8 mouse cellular contexts compared by ENCODE assay signal in the genomic region with DNA sequence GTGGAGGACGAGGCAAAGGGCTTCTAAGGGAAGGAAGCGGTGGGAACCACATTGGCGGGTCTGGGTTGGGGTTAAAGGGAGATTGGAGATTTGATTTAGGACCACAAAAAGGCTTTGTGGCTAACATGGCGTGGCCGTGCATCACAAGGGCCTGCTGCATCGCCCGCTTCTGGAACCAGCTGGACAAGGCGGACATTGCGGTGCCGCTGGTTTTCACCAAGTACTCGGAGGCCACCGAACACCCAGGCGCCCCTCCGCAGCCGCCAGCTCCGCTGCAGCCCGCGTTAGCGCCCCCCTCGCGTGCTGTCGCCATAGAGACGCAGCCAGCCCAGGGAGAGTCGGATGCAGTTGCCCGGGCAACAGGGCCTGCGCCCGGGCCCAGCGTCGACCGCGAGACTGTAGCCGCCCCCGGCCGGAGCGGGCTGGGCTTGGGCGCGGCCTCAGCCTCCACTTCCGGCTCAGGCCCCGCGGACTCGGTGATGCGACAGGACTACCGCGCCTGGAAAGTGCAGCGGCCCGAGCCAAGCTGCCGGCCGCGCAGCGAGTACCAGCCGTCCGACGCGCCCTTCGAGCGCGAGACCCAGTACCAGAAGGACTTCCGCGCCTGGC. TPM values are rescaled to one million over a fixed set of nuclear protein-coding genes. Genes with fewer than 3 reads are reported as not detected.
DNase-seq lines count a peak whose midpoint lies in the region; ATAC-seq and TF ChIP-seq lines count a peak whose summit lies in the region.

No protein-coding gene starts in this region.

- peak overlapping the region; percentile 86 for H3K4me2 ChIP-seq in embryonic facial prominence, embryonic 13.5 days
- H3K4me2 ChIP-seq in kidney, embryonic 14.5 days (replicated peaks; ENCODE audit: low read depth, low read length), result peak overlapping the region; percentile 81
- peak overlapping the region; percentile 89 for H3K4me2 ChIP-seq in limb, embryonic 15.5 days

- no peak for TF ChIP-seq CTCF in C2C12 (IDR thresholded peaks at IDR 0.05; ENCODE audit: control insufficient read depth, insufficient read depth, insufficient read length)

- DNase-seq in adrenal gland, postnatal 10 days, result peak; percentile 71
- no peak for DNase-seq in heart, embryonic 10.5 days (ENCODE audit: low spot score)
- peak; percentile 20 for DNase-seq in naive thymus-derived CD4-positive, alpha-beta T cell, adult 2 months (ENCODE audit: low read depth)
- DNase-seq in urinary bladder, adult 2 months (ENCODE audit: low spot score), result peak; percentile 43

- H3K9ac ChIP-seq in embryonic facial prominence, embryonic 13.5 days, result peak overlapping the region; percentile 61
- peak overlapping the region; percentile 29 for H3K9ac ChIP-seq in kidney, embryonic 14.5 days (ENCODE audit: low read depth, low read length)
- H3K9ac ChIP-seq in limb, embryonic 15.5 days, result peak overlapping the region; percentile 31; the same call in 1 of the 2 replicates

- H3ac ChIP-seq in C2C12 (ENCODE audit: control insufficient read depth, insufficient read length, low read depth), result peak overlapping the region; percentile 64

- peak; percentile 60 for ATAC-seq in embryonic facial prominence, embryonic 13.5 days (ENCODE audit: insufficient number of reproducible peaks, insufficient read depth, low FRiP score, low TSS enrichment, low read depth)
- ATAC-seq in kidney, embryonic 14.5 days (ENCODE audit: low FRiP score, low TSS enrichment), result peak; percentile 84
- ATAC-seq in limb, embryonic 15.5 days (ENCODE audit: insufficient number of reproducible peaks, low FRiP score, low TSS enrichment, low read depth), result peak; percentile 61; the same call in 1 of the 2 replicates

- no peak overlapping the region for H3K27ac ChIP-seq in embryonic facial prominence, embryonic 13.5 days
- H3K27ac ChIP-seq in heart, embryonic 10.5 days, result peak overlapping the region; percentile 59
- H3K27ac ChIP-seq in kidney, embryonic 14.5 days (ENCODE audit: low read depth, low read length), result no peak overlapping the region
- H3K27ac ChIP-seq in limb, embryonic 15.5 days, result no peak overlapping the region

- peaks cover 28% of the 10 kb centered on the region for H3K4me1 ChIP-seq in embryonic facial prominence, embryonic 13.5 days
- H3K4me1 ChIP-seq in heart, embryonic 10.5 days, result peaks cover 38% of the 10 kb centered on the region
- peaks cover 12% of the 10 kb centered on the region for H3K4me1 ChIP-seq in kidney, embryonic 14.5 days (ENCODE audit: control insufficient read depth, insufficient read depth, low read length)
- H3K4me1 ChIP-seq in limb, embryonic 15.5 days, result peaks cover 27% of the 10 kb centered on the region

- WGBS in embryonic facial prominence, embryonic 13.5 days, result under 1% methylated on average over 57 of the region's 59 CpGs
- under 1% methylated on average over 58 of the region's 59 CpGs for WGBS in heart, embryonic 10.5 days
- under 1% methylated on average over 55 of the region's 59 CpGs for WGBS in kidney, embryonic 14.5 days
- WGBS in limb, embryonic 15.5 days, result under 1% methylated on average over 54 of the region's 59 CpGs

- H3K4me3 ChIP-seq in C2C12 (ENCODE audit: insufficient read depth, poor library complexity, severe bottlenecking), result peak overlapping the region; percentile 43
- peak overlapping the region; percentile 52 for H3K4me3 ChIP-seq in embryonic facial prominence, embryonic 13.5 days
- H3K4me3 ChIP-seq in heart, embryonic 10.5 days, result peak overlapping the region; percentile 63
- peak overlapping the region; percentile 45 for H3K4me3 ChIP-seq in kidney, embryonic 14.5 days (ENCODE audit: low read length)
- H3K4me3 ChIP-seq in limb, embryonic 15.5 days, result peak overlapping the region; percentile 52

- no peaks in the 10 kb centered on the region for H3K9me3 ChIP-seq in embryonic facial prominence, embryonic 13.5 days
- no peaks in the 10 kb centered on the region for H3K9me3 ChIP-seq in heart, embryonic 10.5 days
- no peaks in the 10 kb centered on the region for H3K9me3 ChIP-seq in kidney, embryonic 14.5 days (ENCODE audit: control insufficient read depth, low read length)
- no peaks in the 10 kb centered on the region for H3K9me3 ChIP-seq in limb, embryonic 15.5 days

- H3K79me3 ChIP-seq in C2C12 (ENCODE audit: low read depth), result peaks cover 18% of the 10 kb centered on the region

- no peaks in the 10 kb centered on the region for H3K27me3 ChIP-seq in C2C12 (ENCODE audit: control insufficient read depth, insufficient read depth, insufficient read length)
- H3K27me3 ChIP-seq in embryonic facial prominence, embryonic 13.5 days, result peaks cover 79% of the 10 kb centered on the region
- peaks cover 66% of the 10 kb centered on the region for H3K27me3 ChIP-seq in heart, embryonic 10.5 days (ENCODE audit: insufficient read depth, poor library complexity, severe bottlenecking)
- H3K27me3 ChIP-seq in kidney, embryonic 14.5 days (ENCODE audit: control insufficient read depth, insufficient read depth, low read length), result peaks cover 58% of the 10 kb centered on the region
- peaks cover 59% of the 10 kb centered on the region for H3K27me3 ChIP-seq in limb, embryonic 15.5 days

- H3K79me2 ChIP-seq in C2C12 (ENCODE audit: control insufficient read depth, insufficient read depth), result peaks cover 46% of the 10 kb centered on the region

- no peaks in the 10 kb centered on the region for H3K36me3 ChIP-seq in C2C12 (ENCODE audit: control insufficient read depth, insufficient read depth)
- no peaks in the 10 kb centered on the region for H3K36me3 ChIP-seq in embryonic facial prominence, embryonic 13.5 days
- H3K36me3 ChIP-seq in heart, embryonic 10.5 days, result no peaks in the 10 kb centered on the region
- H3K36me3 ChIP-seq in kidney, embryonic 14.5 days (ENCODE audit: control insufficient read depth, insufficient read depth, low read length), result no peaks in the 10 kb centered on the region
- no peaks in the 10 kb centered on the region for H3K36me3 ChIP-seq in limb, embryonic 15.5 days

TF ChIP-seq in C2C12, 6 proteins besides CTCF, POLR2A, EP300 and RAD21:
- TF ChIP-seq USF1 (IDR thresholded peaks at IDR 0.05; ENCODE audit: low read depth), result no peak
- TF ChIP-seq MAX (IDR thresholded peaks at IDR 0.05), result no peak
- no peak for TF ChIP-seq MYOD1 (IDR thresholded peaks at IDR 0.05; ENCODE audit: control insufficient read depth, insufficient read length, low read depth)
- TF ChIP-seq CEBPB (IDR thresholded peaks at IDR 0.05; ENCODE audit: low read depth), result no peak
- TF ChIP-seq MYOG (IDR thresholded peaks at IDR 0.05; ENCODE audit: control insufficient read depth, extremely low read depth, insufficient read length), result no peak
- TF ChIP-seq FOSL1 (IDR thresholded peaks at IDR 0.05; ENCODE audit: insufficient read depth, low read length, poor library complexity, severe bottlenecking), result no peak

RNA-seq across cellular contexts. Expression of gene Map6, which starts 0.8 kb away (rescaled TPM):
- polyA plus RNA-seq in C2C12 (2012; fragmentation: generic; extraction: Trizol), result 39.2 TPM
- total RNA-seq in adrenal gland, postnatal 10 days (2021), result 10 to 100 TPM; 10.4 to 15.6 TPM
- polyA plus RNA-seq in embryonic facial prominence, embryonic 13.5 days (2015; fragmentation: Nextera tagmentation; extraction: Ambion mirVana), result 3.9 TPM in 2 replicates
- polyA plus RNA-seq in heart, embryonic 10.5 days (2016; fragmentation: Nextera tagmentation; extraction: Ambion mirVana), result 2.1 and 2.3 TPM in 2 replicates
- 1.1 and 1.2 TPM in 2 replicates for polyA plus RNA-seq in kidney, embryonic 14.5 days (2014; fragmentation: Nextera tagmentation; extraction: Ambion mirVana)
- polyA plus RNA-seq in limb, embryonic 15.5 days (2015; fragmentation: Nextera tagmentation; extraction: Ambion mirVana), result 10.2 and 11.5 TPM in 2 replicates
- polyA plus RNA-seq in urinary bladder, adult 2 months (2012; rRNA removed), result 13.1 and 16.0 TPM in 2 replicates

RNA-seq across cellular contexts. Expression of gene Mogat2, which starts 29.6 kb away (rescaled TPM):
- polyA plus RNA-seq in C2C12 (2012; fragmentation: generic; extraction: Trizol), result 0.77 TPM
- total RNA-seq in adrenal gland, postnatal 10 days (2021), result under 1 TPM in 1 of 2 experiments, not detected in 1; 0.39 TPM
- 4.9 and 5.1 TPM in 2 replicates for polyA plus RNA-seq in embryonic facial prominence, embryonic 13.5 days (2015; fragmentation: Nextera tagmentation; extraction: Ambion mirVana)
- polyA plus RNA-seq in heart, embryonic 10.5 days (2016; fragmentation: Nextera tagmentation; extraction: Ambion mirVana), result 11.1 and 30.6 TPM in 2 replicates
- polyA plus RNA-seq in kidney, embryonic 14.5 days (2014; fragmentation: Nextera tagmentation; extraction: Ambion mirVana), result 2.7 and 3.0 TPM in 2 replicates
- polyA plus RNA-seq in limb, embryonic 15.5 days (2015; fragmentation: Nextera tagmentation; extraction: Ambion mirVana), result 3.0 and 3.4 TPM in 2 replicates
- polyA plus RNA-seq in urinary bladder, adult 2 months (2012; rRNA removed), result 1.0 and 1.3 TPM in 2 replicates
